Mouse (Mus musculus) erythroblast, embryonic 14.5 days (primary cell): ENCODE results near the gene Fads6. TPM values are rescaled to one million over a fixed set of nuclear protein-coding genes. Genes with fewer than 3 reads are reported as not detected.

Experiments
- H3K27me3 ChIP-seq: 2 replicates; pipeline ENCODE4 v1.6.1; 2012; ENCODE audit warnings: inconsistent platforms; ENCODE audit not compliant: control insufficient read depth
- H3K36me3 ChIP-seq: 2 replicates; pipeline ENCODE4 v1.6.1; 2012; ENCODE audit warnings: mild to moderate bottlenecking, inconsistent platforms; ENCODE audit not compliant: control insufficient read depth
- H3K4me1 ChIP-seq: 2 replicates; pipeline ENCODE4 v1.6.1; 2012; ENCODE audit warnings: inconsistent platforms; ENCODE audit not compliant: control insufficient read depth
- H3K4me3 ChIP-seq: replicated peaks from 2 replicates; pipeline ENCODE3; 2012; ENCODE audit warnings: moderate library complexity, mild to moderate bottlenecking, inconsistent platforms
- H3K9me3 ChIP-seq: 2 replicates; pipeline ENCODE4 v1.6.1; 2012; ENCODE audit warnings: low read length, inconsistent platforms, mixed read lengths; ENCODE audit not compliant: control insufficient read depth
- GATA1 ChIP-seq: IDR thresholded peaks from 2 replicates; pipeline ENCODE4 v1.6.1; 2012; ENCODE audit warnings: low read length, inconsistent platforms, mixed read lengths
- TAL1 ChIP-seq: IDR thresholded peaks from 3 replicates; pipeline ENCODE4 v1.6.1; 2012; ENCODE audit warnings: low read length, inconsistent platforms, mixed read lengths
- polyA plus RNA-seq: library from polyadenylated mRNA; stranded (reverse); fragments of >175 nt; gene quantifications from 2 replicates; pipeline ENCODE4 v1.2.3, GENCODE M21; 2012

Gene Fads6
- polyA plus RNA-seq, 1 experiment: 0.01 TPM

GRCm38 (mm10) chr11:115306863-115307262, 9.4 kb upstream of the Fads6 start, which contains the start of gene Otop2:
Gene Otop2 (plus strand): TSS chr11:115307163.
- H3K27me3 ChIP-seq: peaks cover 3% of the 10 kb centered on the region; the same call in 1 of the 2 replicates
- no peak for TF ChIP-seq TAL1
- TF ChIP-seq GATA1: no peak
- no peaks in the 10 kb centered on the region for H3K4me1 ChIP-seq
- H3K4me3 ChIP-seq: no peak within 1 kb of the TSS
- no peaks in the 10 kb centered on the region for H3K36me3 ChIP-seq
- H3K9me3 ChIP-seq: no peaks in the 10 kb centered on the region

DNA sequence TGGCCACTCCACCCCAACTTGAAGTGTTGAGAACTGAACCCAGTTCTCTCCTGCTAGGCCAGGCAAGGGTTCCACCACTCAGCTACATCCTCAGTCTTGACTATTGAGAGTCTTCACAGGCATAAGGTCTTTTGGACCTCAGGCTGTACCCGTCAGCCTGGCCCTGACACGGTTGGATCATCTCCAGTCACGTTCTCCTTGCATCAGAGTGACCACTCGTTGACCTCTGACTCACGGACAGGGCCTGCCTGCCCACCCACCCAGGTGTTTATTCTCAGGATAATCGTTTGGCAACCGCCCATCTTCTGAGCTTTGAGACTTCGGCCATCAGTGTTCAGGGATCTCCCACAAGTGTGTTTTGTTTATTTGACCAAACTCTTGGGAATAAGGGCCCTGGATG, 5.7 kb upstream of the Fads6 start:
- H3K9me3 ChIP-seq: no peaks in the 10 kb centered on the region
- H3K4me1 ChIP-seq: no peaks in the 10 kb centered on the region
- H3K36me3 ChIP-seq: no peaks in the 10 kb centered on the region
- peaks cover 8% of the 10 kb centered on the region for H3K27me3 ChIP-seq
- no peak overlapping the region for H3K4me3 ChIP-seq
- TF ChIP-seq TAL1 (no peak), GATA1 (no peak)

DNA sequence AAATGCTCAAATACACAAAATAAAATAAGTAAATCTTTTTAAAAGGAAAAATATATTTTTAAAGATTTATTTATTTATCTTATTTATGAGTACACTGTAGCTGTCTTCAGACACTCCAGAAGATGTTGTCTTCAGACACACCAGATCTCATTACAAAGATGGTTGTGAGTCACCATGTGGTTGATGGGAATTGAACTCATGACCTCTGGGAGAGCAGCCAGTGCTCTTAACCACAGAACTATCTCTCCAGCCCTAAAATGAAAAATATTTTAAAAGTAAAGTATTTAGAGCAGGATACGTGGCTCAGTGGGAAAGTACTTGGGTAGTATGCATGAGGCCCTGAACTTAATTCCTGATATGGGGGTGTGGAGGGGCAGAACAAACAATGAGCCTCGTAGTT, 3.9 kb upstream of the Fads6 start:
- TF ChIP-seq TAL1 (no peak), GATA1 (no peak)
- H3K27me3 ChIP-seq: peaks cover 26% of the 10 kb centered on the region
- H3K36me3 ChIP-seq: no peaks in the 10 kb centered on the region
- no peaks in the 10 kb centered on the region for H3K9me3 ChIP-seq
- peaks cover 5% of the 10 kb centered on the region; the same call in 1 of the 2 replicates for H3K4me1 ChIP-seq
- H3K4me3 ChIP-seq: no peak overlapping the region

GRCm38 (mm10) chr11:115300745-115301144, 3.3 kb upstream of the Fads6 start:
- Histone ChIP-seq H3K4me1 (peaks cover 5% of the 10 kb centered on the region; the same call in 1 of the 2 replicates), H3K9me3 (no peaks in the 10 kb centered on the region), H3K4me3 (no peak overlapping the region), H3K36me3 (no peaks in the 10 kb centered on the region), H3K27me3 (peaks cover 30% of the 10 kb centered on the region)
- TF ChIP-seq TAL1: no peak

GRCm38 (mm10) chr11:115298160-115298559, 697 bp upstream of the Fads6 start:
- H3K27me3 ChIP-seq: peaks cover 27% of the 10 kb centered on the region

GRCm38 (mm10) chr11:115296471-115297210, 822 bp downstream of the Fads6 start:
- TF ChIP-seq GATA1: no peak
- TF ChIP-seq TAL1: no peak
- Histone ChIP-seq H3K4me3 (peak overlapping the region; percentile 56), H3K4me1 (peaks cover 5% of the 10 kb centered on the region; the same call in 1 of the 2 replicates), H3K36me3 (no peaks in the 10 kb centered on the region; the same call in 1 of the 2 replicates), H3K9me3 (no peaks in the 10 kb centered on the region), H3K27me3 (peaks cover 27% of the 10 kb centered on the region)

More at GRCm38 (mm10) chr11:115298160-115298559, 697 bp upstream of the Fads6 start:
- H3K36me3 ChIP-seq: no peaks in the 10 kb centered on the region; the same call in 1 of the 2 replicates
- H3K9me3 ChIP-seq: no peaks in the 10 kb centered on the region
- TF ChIP-seq GATA1: no peak
- TF ChIP-seq TAL1: no peak
- peaks cover 5% of the 10 kb centered on the region; the same call in 1 of the 2 replicates for H3K4me1 ChIP-seq
- no peak overlapping the region for H3K4me3 ChIP-seq

DNA sequence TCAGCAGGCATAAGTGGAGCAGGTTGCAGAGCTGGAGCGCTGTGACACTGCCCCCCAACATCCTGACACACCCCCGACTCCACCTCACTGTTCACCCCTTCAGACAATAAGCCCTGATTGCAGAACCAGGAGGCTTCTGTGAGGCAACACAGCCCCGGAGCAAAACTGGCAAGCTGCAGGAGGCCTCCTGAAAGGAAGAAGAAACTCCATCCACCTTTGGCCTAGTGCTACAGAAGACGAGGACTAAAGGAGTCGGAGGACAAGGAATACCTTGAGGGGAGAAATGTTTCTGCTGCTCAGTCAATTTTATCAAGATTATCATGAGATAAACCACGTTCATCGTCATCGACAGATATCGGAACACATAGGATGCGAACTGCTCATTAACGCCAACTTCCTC, 1.5 kb downstream of the Fads6 start:
- Histone ChIP-seq H3K4me3 (peak overlapping the region; percentile 56), H3K9me3 (no peaks in the 10 kb centered on the region)

GRCm38 (mm10) chr11:115292631-115293375, 4.7 kb downstream of the Fads6 start:
- Histone ChIP-seq H3K27me3 (peaks cover 18% of the 10 kb centered on the region), H3K36me3 (no peaks in the 10 kb centered on the region; the same call in 1 of the 2 replicates), H3K9me3 (no peaks in the 10 kb centered on the region), H3K4me3 (no peak overlapping the region), H3K4me1 (peaks cover 5% of the 10 kb centered on the region; the same call in 1 of the 2 replicates)
- TF ChIP-seq GATA1: no peak
- no peak for TF ChIP-seq TAL1

More for the DNA sequence above, 1.5 kb downstream of the Fads6 start:
- Histone ChIP-seq H3K27me3 (peaks cover 27% of the 10 kb centered on the region), H3K36me3 (no peaks in the 10 kb centered on the region; the same call in 1 of the 2 replicates), H3K4me1 (peaks cover 5% of the 10 kb centered on the region; the same call in 1 of the 2 replicates)
- no peak for TF ChIP-seq GATA1
- no peak for TF ChIP-seq TAL1

GRCm38 (mm10) chr11:115291503-115291902, 6.0 kb downstream of the Fads6 start:
- Histone ChIP-seq H3K9me3 (no peaks in the 10 kb centered on the region), H3K27me3 (peaks cover 5% of the 10 kb centered on the region), H3K4me3 (no peak overlapping the region), H3K4me1 (peaks cover 3% of the 10 kb centered on the region; the same call in 1 of the 2 replicates), H3K36me3 (no peaks in the 10 kb centered on the region; the same call in 1 of the 2 replicates)
- no peak for TF ChIP-seq GATA1
- TF ChIP-seq TAL1: no peak
